Mouse (Mus musculus): Measurements from ENCODE around the gene Jsrp1.

DNA sequence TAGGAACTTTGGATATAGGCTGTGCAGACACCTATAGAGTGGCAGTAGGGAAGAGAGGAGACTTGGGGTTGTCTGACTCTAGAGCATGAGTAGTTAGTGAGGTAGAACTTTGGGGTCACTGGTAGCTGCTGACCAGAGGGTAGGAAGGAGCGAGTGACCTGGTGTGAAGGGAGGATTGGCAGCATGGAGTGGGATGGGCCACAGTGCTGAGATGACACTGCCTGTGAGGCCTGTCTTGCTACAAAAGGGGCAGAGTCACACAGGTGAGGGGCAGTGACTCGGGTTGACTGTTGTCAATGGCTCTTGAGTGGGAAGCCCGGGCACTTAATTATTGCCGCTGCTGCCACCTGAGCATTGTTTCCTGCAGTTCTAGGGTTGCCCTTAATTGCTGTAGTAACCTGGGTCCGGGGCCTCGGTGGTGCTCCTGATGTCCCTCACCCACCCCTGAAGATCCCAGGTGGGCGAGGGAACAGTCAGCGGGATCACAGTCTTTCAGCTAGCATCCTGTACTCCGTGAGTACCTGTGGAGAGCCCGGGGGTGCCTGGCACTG lies 14.6 kb upstream of the Jsrp1 start:
- TF ChIP-seq POLR2AphosphoS5 (IDR thresholded peaks at IDR 0.05; ENCODE audit: insufficient replicate concordance, low read depth, low read length) (no peak), CTCF (IDR thresholded peaks at IDR 0.05; ENCODE audit: low read depth, low read length) (no peak), GATA1 (IDR thresholded peaks at IDR 0.05; ENCODE audit: borderline replicate concordance, low read length) (no peak)

Measured in G1E (cell line).